Mouse (Mus musculus): ENCODE results near the gene Fggy. TPM values are rescaled to one million over a fixed set of nuclear protein-coding genes. Genes with fewer than 3 reads are reported as not detected.
A peak's percentile ranks its signal among the peaks of the same experiment; 100 is the strongest.

Gene Fggy
- polyA plus RNA-seq, 1 experiment from 2014 or later = 7.3 TPM

DNA sequence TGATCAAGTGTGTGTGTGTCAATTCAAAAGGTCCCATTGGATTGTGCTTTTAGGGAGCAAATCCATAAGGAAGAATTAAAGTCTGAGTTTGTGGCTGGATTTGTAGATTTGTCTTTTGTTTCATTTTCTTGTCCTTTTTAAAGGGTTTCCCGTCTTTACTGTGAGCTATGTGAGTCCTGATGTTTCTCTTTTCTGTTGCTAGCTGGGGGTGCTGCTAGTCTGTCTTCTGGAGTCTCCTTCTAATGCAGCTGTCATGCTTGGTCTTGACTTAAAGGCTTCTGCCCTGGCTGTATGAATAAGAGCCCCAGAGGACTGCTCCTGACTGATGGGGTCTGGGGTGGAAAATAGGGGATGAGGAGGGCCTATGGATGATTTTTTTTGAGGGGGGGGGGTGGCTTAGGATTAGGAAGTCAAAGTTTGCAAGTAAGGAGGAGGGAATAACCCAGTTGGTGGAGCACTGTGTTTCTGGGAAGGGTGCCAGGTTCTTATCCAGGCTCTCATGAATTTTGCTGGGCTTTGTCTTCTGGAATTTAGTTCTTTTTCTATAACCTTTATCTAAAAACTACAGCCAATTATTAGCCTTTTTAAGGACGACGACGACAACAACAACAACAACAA lies 1.1 kb downstream of the Fggy start:
- 90% methylated on average over 4 of the region's 4 CpGs for WGBS
- Histone ChIP-seq H3K27me3 (replicated peaks; ENCODE audit: low read depth, poor library complexity, severe bottlenecking) (no peaks in the 10 kb centered on the region), H3K36me3 (replicated peaks) (no peaks in the 10 kb centered on the region), H3K4me3 (no peak overlapping the region), H3K4me1 (peaks cover 18% of the 10 kb centered on the region), H3K9me3 (no peaks in the 10 kb centered on the region), H3K27ac (replicated peaks) (peak overlapping the region; percentile 89; the same call in 1 of the 2 replicates)
- DNase-seq (ENCODE audit: low spot score) = no peak

DNA sequence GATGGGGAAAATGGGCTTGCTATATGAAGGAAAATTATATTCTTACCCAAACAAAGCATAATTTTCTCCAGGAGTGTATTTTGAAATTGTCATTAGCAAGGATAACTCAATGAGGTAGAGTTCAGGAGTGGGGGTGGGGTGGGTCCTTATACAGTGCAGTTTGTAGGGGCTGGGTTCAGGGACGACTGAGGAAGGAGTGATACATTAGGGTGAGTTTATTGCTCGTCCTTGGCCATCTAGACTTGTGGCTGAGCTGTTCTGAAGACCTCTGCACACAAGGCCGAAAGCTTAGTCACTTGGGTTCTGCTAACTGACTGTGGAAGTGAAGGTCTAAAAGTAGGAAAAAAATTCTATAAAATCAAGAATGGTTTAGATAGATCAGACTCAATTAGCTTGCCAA lies 14.3 kb downstream of the Fggy start:
- no peak overlapping the region for H3K4me3 ChIP-seq
- WGBS = 84% methylated on average over 3 of the region's 3 CpGs

DNA sequence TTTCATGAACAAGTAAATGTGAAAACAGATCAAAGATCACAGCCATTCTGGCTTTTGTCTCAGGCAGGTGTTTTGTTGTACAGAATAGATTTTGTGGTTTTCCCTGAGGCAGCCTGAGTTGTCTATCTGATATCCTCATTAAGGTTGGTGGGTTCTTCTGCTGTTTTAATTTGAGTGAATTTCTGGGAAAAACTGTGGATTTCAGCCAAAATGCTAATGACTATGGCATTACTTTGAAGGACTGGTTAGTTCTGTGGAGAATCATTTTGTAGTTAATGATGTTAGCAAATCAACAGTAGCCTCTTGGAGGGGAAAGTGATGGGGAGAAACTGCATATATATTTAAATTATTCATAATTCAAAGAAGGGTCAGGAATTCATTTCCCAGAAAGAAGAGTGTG lies 16.4 kb downstream of the Fggy start:
- no peak for DNase-seq (ENCODE audit: low spot score)
- H3K27ac ChIP-seq (replicated peaks) = no peak overlapping the region
- H3K27me3 ChIP-seq (replicated peaks; ENCODE audit: low read depth, poor library complexity, severe bottlenecking) = no peaks in the 10 kb centered on the region
- H3K9me3 ChIP-seq = no peaks in the 10 kb centered on the region
- H3K4me1 ChIP-seq = no peaks in the 10 kb centered on the region
- H3K36me3 ChIP-seq (replicated peaks) = no peaks in the 10 kb centered on the region
- H3K4me3 ChIP-seq = no peak overlapping the region

More for the DNA sequence above, 14.3 kb downstream of the Fggy start:
- Histone ChIP-seq H3K27me3 (replicated peaks; ENCODE audit: low read depth, poor library complexity, severe bottlenecking) (no peaks in the 10 kb centered on the region), H3K4me1 (no peaks in the 10 kb centered on the region), H3K9me3 (no peaks in the 10 kb centered on the region), H3K36me3 (replicated peaks) (no peaks in the 10 kb centered on the region), H3K27ac (replicated peaks) (no peak overlapping the region)
- no peak for DNase-seq (ENCODE audit: low spot score)

DNA sequence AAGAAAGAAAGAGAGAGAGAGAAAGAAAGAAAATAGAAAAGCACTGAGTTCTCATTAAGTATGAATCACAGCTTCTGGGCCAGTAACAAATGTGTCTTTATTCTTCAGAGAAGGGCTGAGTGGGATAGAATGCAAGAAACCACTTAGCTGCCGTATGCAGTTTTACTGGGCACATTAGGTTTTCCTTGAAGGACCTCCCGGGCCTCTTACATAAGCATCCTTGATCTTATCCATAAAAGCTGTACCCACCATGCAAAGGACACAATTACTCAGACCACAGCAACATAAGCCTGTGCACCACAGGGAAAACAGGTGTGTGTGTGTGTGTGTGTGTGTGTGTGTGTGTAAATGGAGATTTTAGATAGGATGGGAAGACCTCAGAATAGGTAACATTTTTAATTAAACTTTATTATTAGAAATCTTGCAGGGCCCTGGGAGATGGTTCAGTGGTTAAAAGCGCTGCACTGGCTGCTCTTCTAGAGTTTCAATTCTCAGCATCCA lies 18.2 kb downstream of the Fggy start:
- no peaks in the 10 kb centered on the region for H3K4me1 ChIP-seq
- no peaks in the 10 kb centered on the region for H3K9me3 ChIP-seq
- DNase-seq (ENCODE audit: low spot score) = no peak
- no peak overlapping the region for H3K27ac ChIP-seq (replicated peaks)
- no peaks in the 10 kb centered on the region for H3K27me3 ChIP-seq (replicated peaks; ENCODE audit: low read depth, poor library complexity, severe bottlenecking)
- no peaks in the 10 kb centered on the region for H3K36me3 ChIP-seq (replicated peaks)
- no peak overlapping the region for H3K4me3 ChIP-seq
- 80% methylated on average over 3 of the region's 3 CpGs for WGBS

DNA sequence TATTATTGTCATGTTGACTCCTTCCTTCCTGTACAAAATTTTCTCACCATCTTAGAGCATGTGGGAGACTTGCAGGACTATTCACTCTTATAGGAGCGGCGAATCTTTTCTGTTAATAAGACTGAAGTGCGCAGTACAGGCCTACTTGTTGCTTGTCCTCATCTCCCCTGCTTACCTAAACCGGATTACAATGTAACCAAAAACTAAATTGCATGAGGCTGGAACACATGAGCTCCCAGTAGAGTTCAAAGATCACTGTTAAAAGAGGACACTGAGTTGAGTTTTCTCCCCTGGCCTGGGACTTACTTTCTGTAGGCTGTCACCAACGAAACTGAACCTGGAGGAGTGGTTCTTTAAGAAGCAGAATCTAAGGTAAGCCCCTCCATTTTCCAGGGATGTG lies 21.9 kb downstream of the Fggy start:
- WGBS = 91% methylated on average over 5 of the region's 5 CpGs
- no peaks in the 10 kb centered on the region for H3K27me3 ChIP-seq (replicated peaks; ENCODE audit: low read depth, poor library complexity, severe bottlenecking)
- no peak for DNase-seq (ENCODE audit: low spot score)
- no peaks in the 10 kb centered on the region for H3K36me3 ChIP-seq (replicated peaks)
- H3K27ac ChIP-seq (replicated peaks) = no peak overlapping the region
- no peak overlapping the region for H3K4me3 ChIP-seq
- H3K9me3 ChIP-seq = no peaks in the 10 kb centered on the region
- peaks cover 2% of the 10 kb centered on the region for H3K4me1 ChIP-seq

DNA sequence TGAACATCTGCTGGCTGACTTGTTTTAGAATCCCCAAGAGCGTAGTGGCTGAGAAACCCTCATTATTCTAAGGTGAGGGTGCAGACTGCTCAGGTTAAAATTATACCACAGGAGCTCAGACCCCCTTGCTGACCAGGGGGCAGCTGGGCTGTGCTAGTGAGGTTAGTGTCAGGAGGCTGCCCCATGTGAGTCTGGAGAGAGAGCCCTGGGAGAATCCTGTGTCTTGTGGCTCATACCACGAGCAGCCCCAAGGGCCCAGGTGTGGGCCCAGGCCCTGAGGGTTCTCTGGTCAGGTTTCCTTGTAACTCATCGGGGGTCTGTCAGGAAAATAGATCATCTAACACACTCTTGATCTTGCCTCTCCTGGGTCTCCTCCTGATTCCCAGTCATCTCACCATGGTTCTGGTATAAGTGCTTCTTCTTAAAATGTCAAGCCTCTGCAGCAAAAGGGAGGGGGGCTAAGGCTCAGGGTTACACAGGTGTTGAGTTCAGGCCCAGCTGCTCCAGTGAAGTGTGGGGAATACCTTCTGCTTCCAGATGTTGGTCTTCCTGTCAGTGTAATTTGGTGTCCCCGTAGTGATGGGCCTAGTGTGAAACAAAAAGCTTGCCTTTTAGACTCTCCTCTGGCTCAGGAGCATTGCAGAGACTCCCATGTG lies 26.9 kb downstream of the Fggy start:
- H3K27ac ChIP-seq (replicated peaks) = peak overlapping the region; percentile 48; the same call in 1 of the 2 replicates

DNA sequence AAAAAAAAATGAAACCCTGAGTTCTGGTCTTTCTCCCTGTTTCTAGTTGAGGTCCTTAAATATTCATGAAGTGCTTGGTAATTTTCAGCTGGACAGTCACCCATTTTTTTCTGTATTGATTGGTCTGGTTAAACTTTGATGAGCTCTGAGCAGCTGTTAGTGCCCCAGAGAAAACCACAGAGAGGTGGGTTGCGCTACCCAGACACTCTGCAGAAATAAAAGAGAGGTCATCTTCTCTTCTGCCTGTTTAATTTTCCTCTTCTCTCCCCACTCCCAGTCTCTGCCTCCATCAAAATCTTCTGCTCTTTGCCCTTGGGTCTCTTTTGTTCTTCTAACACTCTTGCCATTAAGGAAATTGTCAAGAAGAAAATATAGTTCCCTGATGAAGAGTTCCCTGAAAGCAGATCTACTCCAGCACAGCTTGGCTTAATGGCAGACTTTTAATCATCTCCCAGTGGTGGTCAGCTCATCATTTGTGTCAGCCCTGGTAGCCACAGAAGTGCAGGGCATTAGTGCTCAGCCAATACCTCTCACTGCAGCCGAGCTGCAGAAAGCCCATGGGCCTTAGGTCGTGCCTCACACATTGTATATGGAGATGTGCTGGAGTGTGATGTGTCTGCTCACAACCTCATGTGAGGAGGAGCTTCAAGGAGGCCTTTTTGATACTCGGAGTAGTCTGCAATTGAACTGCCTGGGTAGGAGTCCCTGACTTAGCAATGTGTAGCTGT lies 29.1 kb downstream of the Fggy start:
- Histone ChIP-seq H3K9me3 (no peaks in the 10 kb centered on the region), H3K27ac (replicated peaks) (no peak overlapping the region; the same call in 1 of the 2 replicates), H3K27me3 (replicated peaks; ENCODE audit: low read depth, poor library complexity, severe bottlenecking) (no peaks in the 10 kb centered on the region), H3K36me3 (replicated peaks) (no peaks in the 10 kb centered on the region), H3K4me3 (no peak overlapping the region), H3K4me1 (peaks cover 11% of the 10 kb centered on the region)
- WGBS = 85% methylated on average over 4 of the region's 4 CpGs
- no peak for DNase-seq (ENCODE audit: low spot score)

More for the DNA sequence above, 26.9 kb downstream of the Fggy start:
- DNase-seq (ENCODE audit: low spot score) = no peak
- H3K9me3 ChIP-seq = no peaks in the 10 kb centered on the region
- no peak overlapping the region for H3K4me3 ChIP-seq
- H3K36me3 ChIP-seq (replicated peaks) = no peaks in the 10 kb centered on the region
- H3K4me1 ChIP-seq = peaks cover 11% of the 10 kb centered on the region
- no peaks in the 10 kb centered on the region for H3K27me3 ChIP-seq (replicated peaks; ENCODE audit: low read depth, poor library complexity, severe bottlenecking)
- whole genome bisulfite sequencing = 75% methylated on average over 4 of the region's 4 CpGs

DNA sequence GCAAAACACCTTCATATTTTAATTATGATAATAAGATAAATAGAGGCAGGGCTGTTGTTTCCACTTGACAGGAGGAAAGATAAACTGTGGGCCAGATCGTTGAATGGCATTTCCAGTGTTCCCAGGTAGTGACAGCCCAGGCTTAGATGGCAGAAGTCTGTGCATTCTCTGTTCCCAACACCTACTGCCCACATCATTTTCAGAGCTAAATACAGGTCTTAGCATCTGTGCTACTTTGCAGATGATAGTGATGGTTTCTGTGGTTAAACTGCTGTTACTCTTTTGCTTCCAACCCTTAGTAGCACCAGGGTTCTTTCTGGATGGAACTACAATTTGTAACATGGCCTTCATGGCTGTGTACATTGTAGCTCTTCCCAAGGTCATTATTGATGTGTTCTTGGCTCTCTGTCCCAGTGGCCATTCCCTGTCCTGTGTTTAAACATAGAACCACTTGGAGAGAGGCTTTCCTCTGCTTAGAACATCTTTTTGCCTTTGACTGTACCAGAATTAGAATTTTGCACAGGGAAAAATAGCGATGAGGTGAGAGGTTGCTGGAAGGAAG lies 31.5 kb downstream of the Fggy start:
- Histone ChIP-seq H3K9me3 (no peaks in the 10 kb centered on the region), H3K36me3 (replicated peaks) (no peaks in the 10 kb centered on the region), H3K4me1 (peaks cover 11% of the 10 kb centered on the region), H3K4me3 (no peak overlapping the region), H3K27ac (replicated peaks) (no peak overlapping the region), H3K27me3 (replicated peaks; ENCODE audit: low read depth, poor library complexity, severe bottlenecking) (no peaks in the 10 kb centered on the region)
- DNase-seq (ENCODE audit: low spot score) = no peak
- 91% methylated on average over 2 of the region's 2 CpGs for WGBS

DNA sequence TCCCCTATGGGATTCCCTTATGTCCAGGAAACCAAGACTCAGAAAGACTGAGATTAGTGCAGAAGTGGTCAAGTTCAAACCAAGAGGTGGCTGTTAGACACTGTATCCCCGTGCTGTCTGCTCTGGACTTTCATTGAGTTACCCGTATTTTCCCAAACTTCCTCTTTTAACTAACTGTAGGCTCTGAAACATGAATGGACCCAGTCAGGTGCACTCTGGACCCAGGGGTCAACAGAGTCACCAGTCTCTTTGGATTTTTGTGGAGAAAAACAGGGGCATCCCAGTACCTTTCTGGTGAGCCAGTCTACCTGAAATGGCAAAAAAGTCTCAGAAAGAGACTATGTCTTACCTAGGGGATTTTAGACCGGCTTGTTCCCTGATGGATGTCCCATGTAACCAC lies 33.6 kb downstream of the Fggy start:
- Histone ChIP-seq H3K27me3 (replicated peaks; ENCODE audit: low read depth, poor library complexity, severe bottlenecking) (no peaks in the 10 kb centered on the region), H3K36me3 (replicated peaks) (no peaks in the 10 kb centered on the region), H3K4me3 (no peak overlapping the region), H3K27ac (replicated peaks) (no peak overlapping the region), H3K4me1 (no peaks in the 10 kb centered on the region), H3K9me3 (no peaks in the 10 kb centered on the region)
- DNase-seq (ENCODE audit: low spot score) = no peak
- 86% methylated on average over 3 of the region's 3 CpGs for WGBS

DNA sequence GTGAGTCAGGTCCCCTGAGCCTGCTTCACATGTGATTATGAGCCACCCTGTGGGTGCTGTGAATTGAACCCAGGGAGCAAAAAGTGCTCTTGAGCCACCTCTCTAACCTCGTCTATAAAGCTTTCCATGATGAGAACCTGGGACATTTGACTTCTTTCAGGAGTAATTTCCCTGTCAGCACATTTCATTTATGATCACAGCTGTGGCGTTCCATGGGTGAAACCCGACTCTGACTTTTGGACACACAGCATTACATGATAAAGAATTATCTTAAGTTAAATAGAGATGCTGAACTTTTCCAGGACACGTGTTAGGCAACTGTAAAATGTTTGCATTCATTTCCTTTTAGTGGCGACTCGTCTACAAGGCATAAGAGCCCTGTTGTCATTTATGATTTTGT lies 39.9 kb downstream of the Fggy start:
- WGBS = 77% methylated on average over 6 of the region's 6 CpGs
- no peak for DNase-seq (ENCODE audit: low spot score)
- Histone ChIP-seq H3K36me3 (replicated peaks) (no peaks in the 10 kb centered on the region), H3K4me3 (no peak overlapping the region), H3K27me3 (replicated peaks; ENCODE audit: low read depth, poor library complexity, severe bottlenecking) (no peaks in the 10 kb centered on the region), H3K9me3 (no peaks in the 10 kb centered on the region), H3K4me1 (no peaks in the 10 kb centered on the region), H3K27ac (replicated peaks) (no peak overlapping the region)

DNA sequence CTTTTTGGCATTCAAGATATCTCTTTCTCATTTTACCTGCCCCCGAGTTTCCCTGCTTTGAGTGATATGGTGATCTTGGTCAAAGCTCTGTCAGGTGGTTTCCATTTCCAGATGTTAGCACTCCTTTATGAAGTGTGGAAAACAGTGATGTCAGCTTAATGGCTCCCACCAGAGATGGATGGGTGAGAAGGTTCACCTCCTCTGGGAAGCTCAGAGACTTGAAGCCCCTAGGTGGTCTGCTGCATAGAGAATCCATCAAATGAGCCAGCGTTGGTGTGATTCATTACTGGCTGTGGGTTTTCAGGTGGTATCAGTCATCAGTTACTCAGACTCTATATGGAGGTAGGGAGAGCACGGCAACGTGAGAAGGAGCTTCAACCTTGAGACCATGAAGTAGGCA lies 44.5 kb downstream of the Fggy start:
- no peaks in the 10 kb centered on the region for H3K9me3 ChIP-seq
- WGBS = 76% methylated on average over 4 of the region's 4 CpGs
- no peak for DNase-seq (ENCODE audit: low spot score)

DNA sequence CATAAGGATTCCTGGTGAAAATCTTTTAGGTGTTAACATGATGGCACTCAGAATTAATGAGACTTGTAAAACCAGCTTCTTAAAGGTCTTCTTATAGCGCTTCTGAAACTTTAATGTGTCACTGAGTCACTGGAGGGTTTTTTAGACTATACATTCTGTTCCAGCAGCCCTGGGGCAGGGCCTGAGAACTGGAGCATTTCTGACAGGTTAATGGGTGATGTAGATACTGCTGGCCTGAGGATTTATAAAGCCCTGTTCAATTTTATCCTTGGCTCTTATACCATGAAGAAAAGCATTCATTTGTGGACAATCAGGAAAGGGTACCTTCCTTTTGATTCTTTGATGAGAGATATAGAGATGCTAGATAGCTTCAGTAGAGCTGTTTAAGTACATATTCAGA lies 45.9 kb downstream of the Fggy start:
- WGBS = 91% methylated on average over 1 of the region's 1 CpGs
- no peaks in the 10 kb centered on the region for H3K4me1 ChIP-seq
- H3K4me3 ChIP-seq = no peak overlapping the region

More for the DNA sequence above, 44.5 kb downstream of the Fggy start:
- Histone ChIP-seq H3K4me1 (no peaks in the 10 kb centered on the region), H3K27me3 (replicated peaks; ENCODE audit: low read depth, poor library complexity, severe bottlenecking) (no peaks in the 10 kb centered on the region), H3K27ac (replicated peaks) (no peak overlapping the region), H3K4me3 (no peak overlapping the region), H3K36me3 (replicated peaks) (no peaks in the 10 kb centered on the region)

More for the DNA sequence above, 45.9 kb downstream of the Fggy start:
- no peaks in the 10 kb centered on the region for H3K36me3 ChIP-seq (replicated peaks)
- no peaks in the 10 kb centered on the region for H3K9me3 ChIP-seq
- no peaks in the 10 kb centered on the region for H3K27me3 ChIP-seq (replicated peaks; ENCODE audit: low read depth, poor library complexity, severe bottlenecking)
- DNase-seq (ENCODE audit: low spot score) = no peak
- no peak overlapping the region for H3K27ac ChIP-seq (replicated peaks)
